Mouse (Mus musculus): Measurements from ENCODE around the gene Tctn3.
A peak's percentile ranks its signal among the peaks of the same experiment; 100 is the strongest.
"Not testable (repeated sequence)": the region's sequence is repeated elsewhere in the genome, so short reads cannot be mapped to it uniquely, and the experiment has no call there.

The Tctn3 gene

DNA sequence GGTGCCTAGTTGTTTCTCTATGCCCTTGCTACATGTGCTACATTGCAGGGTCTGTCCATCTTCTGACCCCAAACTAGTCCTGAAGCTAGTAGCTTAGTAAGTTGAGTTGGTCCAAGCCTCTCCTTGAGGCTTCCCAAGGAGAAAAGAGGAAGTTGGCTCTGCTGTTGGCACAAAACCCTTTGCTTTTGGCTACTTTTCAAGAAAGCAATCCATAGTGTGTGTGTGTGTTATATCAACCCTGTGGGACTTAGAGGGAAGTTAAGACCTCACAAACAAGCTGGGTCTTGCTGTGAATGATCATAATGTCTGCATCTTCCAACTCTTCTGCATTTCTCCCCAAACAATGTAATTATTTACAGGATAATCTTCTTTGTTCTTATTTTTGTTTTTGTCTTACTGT is 16.9 kb upstream of the Tctn3 start:
- DNase-seq (ENCODE audit: low read depth in 1 of 2, low spot score in 2 of 2) = no peak

DNA sequence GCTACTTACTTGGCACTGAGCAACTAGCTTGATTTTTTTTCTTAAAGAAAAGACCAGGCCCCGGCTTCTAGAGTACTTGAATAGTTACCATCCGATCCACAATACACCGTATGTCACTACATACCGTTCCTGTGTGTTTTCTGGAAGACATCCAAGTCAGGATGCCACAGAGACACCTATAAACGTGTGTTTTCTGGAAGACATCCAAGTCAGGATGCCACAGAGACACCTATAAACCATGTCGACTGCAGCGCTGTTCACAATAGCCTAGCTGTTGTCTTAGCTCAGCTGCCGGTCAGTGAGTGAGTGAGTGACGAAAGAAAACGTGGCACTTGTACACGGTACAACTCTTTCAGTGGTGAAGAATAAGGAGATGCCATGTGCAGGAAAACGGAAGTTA is 13.9 kb upstream of the Tctn3 start:
- DNase-seq (ENCODE audit: low read depth in 1 of 2, low spot score in 2 of 2) = no peak

DNA sequence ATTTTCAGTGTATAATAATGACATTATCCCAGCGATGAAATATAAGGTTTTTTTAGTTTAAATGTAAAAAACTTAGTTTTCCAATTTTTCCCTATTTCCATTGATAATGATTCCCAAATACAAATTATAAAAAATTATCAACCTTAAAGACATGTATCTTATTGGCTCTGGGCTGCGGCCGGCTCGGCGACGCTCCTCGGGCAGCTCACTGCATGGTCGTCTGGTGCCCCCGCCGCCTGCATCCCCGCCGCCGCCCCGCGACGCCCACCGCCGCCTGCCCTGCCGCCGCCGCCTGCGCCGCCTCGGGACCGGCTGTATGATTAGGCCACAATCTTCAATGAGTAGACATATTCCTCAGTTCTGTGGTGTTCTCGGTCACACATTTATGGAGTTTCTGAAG is 9.6 kb upstream of the Tctn3 start:
- not testable (repeated sequence) for DNase-seq (ENCODE audit: low read depth in 1 of 2, low spot score in 2 of 2)

DNA sequence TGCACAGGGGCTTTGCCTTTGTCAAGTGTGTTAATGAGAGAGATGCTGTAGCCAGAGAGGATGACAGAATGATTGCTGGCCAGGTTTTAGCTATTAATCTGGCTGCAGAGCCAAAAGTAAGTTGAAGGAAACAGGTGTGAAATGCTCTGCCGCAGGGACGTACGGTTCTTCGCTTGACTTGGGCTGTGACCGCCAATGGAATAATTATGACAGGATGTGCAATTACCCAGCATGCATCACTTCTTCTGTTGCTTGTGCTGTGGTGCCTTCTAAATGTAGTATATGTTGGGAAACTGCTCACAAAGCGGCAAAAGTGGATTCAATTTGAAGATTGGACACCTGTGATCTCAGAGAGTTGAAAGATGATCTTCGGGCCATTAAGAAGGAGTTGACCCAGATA is 4.0 kb upstream of the Tctn3 start:
- DNase-seq (ENCODE audit: low read depth in 1 of 2, low spot score in 2 of 2) = no peak

DNA sequence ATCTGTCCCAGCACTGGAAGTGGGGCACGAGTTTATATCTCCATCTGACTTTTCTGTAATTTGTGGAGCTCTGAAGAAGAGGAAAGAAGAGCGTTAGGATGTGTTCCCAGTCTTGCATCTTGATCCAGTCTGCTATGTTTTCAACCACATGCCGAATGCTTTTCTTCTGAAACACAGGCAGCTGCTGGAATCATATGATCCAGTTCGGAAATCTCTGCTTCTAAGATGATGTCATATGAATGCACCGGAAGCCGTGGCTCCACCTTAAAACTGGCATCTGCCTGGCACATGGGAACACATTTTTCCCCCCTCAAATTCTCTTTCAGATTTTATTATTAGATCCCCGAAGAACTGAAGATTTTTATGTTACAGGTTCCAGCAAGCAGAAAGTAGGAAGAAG is 2.8 kb upstream of the Tctn3 start:
- no peak for DNase-seq (ENCODE audit: low read depth in 1 of 2, low spot score in 2 of 2)

DNA sequence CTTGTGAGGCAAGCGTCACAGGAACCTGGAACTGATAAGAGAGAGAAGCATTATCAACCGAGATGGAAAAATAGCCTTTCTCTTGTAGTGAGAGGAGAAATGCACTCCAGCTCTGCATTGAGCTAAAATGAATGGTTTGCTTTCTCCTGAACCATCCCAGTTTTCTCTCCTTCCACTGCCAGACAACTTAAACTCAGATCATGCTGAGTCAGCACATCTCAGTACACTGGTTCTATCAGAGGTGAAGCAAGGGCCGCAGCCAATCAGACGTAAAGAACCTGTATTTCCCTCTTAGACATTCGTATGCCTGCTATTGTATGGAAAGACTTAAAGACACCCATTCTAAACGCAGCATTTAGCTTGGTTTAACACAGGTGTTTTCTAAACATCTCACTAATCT is 4.4 kb downstream of the Tctn3 start:
- DNase-seq (ENCODE audit: low read depth in 1 of 2, low spot score in 2 of 2) = no peak

DNA sequence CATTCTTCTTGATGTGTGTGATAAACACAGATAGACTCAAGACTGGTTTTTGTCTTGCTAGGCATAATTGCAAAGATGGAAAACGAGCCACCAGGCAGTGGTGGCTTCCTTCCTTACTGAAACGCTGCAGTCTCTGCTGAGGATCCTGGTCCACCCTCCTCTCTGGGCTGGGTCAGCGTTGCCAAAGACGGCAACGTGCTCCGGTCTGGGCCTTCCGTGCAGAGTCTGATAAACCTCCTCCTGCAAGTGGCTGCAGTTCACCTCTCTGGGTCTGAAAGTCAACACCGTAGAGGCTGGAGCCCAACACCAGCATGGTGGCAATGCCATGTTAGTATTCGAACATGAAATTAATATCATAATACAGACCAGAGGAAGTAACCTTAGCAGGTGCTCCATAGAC is 6.8 kb downstream of the Tctn3 start:
- no peak for DNase-seq (ENCODE audit: low read depth in 1 of 2, low spot score in 2 of 2)

DNA sequence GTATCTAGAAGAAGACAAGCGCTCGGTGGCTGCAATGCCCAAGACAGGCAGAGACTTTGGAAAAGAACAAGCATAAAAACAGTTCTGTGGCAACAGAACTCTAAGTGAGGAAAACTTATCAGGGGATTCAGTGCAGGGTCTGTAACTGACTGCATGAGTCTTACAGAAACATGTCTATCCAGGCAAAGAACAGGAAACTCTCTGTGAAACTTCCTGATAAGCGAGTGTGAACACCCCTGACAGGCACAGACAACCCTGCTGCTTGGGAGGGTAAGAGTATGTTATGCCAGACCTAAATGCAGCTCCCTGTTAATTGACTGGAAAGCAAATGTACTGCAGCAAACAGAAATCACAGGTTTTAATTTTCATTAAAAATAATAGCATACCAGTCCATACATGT is 10.2 kb downstream of the Tctn3 start:
- DNase-seq (ENCODE audit: low read depth in 1 of 2, low spot score in 2 of 2) = no peak

DNA sequence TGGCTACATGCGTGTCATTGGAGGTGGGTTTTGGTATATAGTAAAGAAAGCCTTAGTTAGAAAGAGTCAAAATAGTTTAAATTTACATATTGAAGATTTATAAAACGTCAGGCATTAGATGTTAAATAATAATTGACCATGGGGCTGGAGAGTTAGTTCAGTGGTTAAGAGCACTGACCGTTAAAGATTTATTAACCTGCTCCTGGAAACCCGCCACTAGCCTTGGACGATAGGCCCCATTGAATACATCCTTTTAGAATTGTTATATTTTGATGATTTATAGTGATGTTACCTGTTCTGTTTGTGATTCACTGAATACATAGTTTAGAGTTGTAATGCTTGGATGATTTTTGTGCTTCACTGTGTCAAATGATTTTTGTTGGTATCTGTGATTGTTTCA is 11.2 kb downstream of the Tctn3 start:
- DNase-seq (ENCODE audit: low read depth in 1 of 2, low spot score in 2 of 2) = not testable (repeated sequence)

DNA sequence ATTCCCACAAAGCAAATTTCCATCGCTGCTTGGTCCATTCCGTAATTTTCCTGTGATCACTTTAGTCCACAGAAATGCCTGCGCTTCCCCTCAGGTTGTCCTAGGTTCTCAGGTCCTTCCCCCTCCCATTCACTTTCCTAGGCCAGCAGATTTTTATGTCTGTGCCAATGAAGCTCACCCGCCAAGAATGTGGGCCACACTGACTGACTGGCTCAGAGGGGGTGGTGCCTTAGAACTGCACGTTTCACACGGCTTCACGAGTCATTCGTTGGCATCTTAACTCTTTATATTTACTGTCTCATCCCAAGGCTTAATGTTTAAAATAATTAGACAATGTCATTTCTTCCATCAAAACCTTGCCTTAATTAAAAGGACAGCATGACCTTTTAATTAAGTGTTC is 16.2 kb downstream of the Tctn3 start:
- DNase-seq (ENCODE audit: low read depth in 1 of 2, low spot score in 2 of 2) = no peak

DNA sequence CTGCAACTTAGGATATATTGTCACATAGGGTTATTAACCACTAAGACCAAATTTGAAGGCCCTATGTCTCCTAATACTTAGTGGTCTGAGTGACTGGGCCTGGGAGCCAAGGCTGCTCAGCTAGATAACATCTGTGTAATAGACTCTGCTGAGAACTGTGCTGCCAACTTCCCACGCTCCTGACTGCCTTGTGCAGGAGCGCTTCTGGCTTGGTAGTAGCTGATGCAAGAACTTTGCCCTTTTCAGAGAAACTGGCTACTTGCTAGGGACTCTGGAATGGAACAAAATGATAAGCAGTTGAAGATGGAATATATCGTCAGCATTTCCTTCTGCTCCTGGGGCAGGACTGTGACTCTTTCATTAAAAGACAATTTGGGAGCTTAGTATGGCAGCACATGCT is 16.8 kb downstream of the Tctn3 start:
- no peak for DNase-seq (ENCODE audit: low read depth in 1 of 2, low spot score in 2 of 2)

DNA sequence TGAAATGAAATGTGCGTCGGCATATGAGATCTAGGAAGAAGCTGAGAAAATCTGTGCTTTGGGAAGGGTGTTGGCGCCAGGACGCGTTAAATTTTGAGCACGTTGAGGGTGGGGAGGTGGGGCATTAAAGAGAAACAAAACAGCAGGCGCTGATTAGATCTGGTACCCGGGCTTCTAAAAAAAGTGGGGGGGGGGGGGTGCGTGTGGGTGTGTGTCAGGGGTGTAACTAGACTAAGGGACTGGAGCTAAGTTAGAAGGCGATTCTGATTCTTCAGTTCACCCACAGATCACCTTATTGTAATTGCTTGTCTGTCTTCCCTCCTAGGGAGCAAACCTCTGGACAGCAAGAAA is 22.5 kb downstream of the Tctn3 start:
- no peak for DNase-seq (ENCODE audit: low read depth in 1 of 2, low spot score in 2 of 2)

DNA sequence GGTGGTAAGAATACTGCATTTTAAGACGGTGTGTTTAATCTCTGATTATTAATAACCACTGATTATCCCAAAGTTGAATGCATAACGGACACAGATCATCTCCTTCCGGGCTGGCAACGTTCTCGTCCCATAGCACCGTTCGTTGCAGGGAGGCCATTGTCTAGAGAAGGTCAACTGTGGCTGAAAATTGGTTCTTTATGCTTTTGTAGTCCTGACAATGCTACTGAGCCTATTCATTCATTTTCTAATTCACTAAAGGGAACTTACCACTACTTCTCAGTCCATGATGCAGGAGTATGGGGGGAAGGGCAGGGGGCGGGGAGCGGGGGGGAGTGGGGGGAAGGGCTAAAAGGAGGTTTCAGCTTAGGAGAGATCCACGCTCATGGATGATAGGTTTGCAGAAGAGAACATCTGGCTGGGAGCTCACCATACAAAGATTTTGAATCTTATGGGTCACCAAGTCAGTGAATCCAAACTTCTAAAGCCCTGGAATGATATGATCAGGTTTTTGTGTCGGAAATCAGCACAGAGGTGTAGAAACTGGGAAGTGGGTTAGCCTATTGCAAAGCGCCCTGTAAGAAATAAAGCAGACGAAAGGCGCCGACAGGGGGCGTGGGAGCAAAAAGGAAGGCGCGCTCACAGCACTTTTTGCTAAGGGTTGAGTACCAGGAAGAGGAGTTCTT is 23.0 kb downstream of the Tctn3 start:
- DNase-seq (ENCODE audit: low read depth in 1 of 2, low spot score in 2 of 2) = peak; percentile 75 to 86

DNA sequence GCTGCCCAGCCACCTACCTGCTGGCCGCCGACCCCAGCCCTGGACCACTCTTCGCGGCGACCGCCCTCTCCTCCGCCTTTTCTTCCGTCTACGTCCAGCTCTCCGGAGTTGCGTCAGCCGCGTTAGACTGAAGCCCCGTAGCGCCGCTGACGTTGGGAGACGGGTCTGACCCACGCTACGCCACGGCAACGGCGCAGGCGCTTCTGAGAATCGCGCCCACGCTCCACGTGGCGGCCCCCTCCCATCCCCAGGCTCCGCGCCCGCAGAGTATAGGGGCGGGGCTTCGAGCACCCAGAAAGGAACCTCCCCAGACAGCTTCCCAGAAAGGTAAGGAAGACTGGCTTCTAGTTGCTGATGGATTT is 23.8 kb downstream of the Tctn3 start, which contains the start of gene Aldh18a1:
Aldh18a1 (minus strand) TSS at position 171 of the 362 bp plus-strand sequence.
- DNase-seq (ENCODE audit: low read depth in 1 of 2, low spot score in 2 of 2) = peak; percentile 73 to 88

DNA sequence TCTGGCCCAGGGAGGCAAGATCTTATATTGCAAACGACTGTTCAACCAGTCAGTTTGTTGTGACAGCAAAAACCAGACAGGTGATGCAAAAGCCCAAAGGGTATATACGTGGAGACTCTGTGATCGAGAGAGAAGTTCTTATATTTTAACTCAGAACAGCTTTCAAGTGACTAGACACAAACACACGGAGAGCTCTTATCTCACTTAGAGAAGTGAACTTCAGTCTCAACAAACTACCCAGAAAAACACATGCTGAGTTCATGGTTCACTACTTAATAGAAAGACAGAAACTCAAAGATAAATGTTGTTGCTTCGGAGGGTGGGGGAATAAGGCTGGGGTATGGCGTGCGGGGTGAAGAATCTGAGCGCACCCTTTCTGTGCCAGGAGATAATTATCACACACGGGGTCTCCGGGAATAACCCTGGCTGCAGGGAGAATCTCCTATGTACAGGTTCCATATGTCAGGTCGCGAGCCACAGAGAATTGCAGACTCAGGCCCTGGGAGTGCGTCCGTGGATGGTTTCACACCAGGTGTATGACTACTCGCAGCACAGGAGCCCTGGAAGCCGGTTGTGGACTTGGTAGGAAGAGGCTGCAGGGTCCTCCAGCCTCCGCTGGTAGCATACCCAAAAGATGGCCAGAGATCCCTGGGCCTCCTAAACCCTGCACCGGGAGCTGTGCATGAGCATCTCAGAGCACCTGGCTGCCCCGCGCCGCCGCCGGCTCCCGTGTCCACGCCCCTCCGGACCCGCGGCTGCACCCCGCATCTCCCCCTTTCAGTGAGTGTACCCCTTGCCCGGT is 24.3 kb downstream of the Tctn3 start:
- DNase-seq (ENCODE audit: low read depth in 1 of 2, low spot score in 2 of 2) = no peak

DNA sequence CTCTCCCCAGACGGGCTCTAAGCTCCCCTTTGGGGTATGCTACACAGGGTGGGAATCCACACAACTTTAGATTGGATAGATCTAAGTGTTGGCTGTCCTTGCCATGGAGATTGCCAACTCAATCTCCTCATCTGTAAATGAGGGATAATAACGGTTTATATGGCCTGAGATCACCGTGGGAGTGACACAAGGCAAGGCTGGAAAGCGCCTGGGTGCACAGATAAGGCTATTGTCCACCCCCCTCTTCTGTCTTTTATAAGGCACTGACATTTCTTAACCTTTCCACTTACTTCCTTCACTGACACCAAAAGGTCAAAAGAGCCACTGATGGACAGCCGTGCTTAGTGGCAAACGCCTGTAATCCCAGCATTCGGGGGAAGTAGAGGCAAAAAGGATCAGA is 25.1 kb downstream of the Tctn3 start:
- DNase-seq (ENCODE audit: low read depth in 1 of 2, low spot score in 2 of 2) = no peak

DNA sequence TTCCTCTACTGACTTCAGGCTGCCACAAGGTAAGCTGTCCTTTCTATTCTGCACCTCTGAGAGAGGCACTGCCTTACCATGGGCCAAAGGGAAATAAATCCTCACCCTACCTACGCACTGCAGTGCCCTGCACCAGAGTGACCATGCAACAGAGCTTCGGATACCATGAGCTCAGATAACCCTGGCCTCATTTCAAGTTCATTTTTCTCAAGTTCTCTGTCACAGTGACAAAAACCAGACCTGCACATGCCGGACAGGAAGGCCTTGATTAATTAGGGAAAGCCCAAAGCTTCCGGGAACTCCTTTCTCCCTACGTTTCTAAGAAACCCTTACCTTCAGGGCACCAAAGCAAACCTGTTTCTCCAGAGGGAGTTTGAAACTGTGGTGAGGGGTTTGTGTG is 30.4 kb downstream of the Tctn3 start:
- no peak for DNase-seq (ENCODE audit: low read depth in 1 of 2, low spot score in 2 of 2)

DNA sequence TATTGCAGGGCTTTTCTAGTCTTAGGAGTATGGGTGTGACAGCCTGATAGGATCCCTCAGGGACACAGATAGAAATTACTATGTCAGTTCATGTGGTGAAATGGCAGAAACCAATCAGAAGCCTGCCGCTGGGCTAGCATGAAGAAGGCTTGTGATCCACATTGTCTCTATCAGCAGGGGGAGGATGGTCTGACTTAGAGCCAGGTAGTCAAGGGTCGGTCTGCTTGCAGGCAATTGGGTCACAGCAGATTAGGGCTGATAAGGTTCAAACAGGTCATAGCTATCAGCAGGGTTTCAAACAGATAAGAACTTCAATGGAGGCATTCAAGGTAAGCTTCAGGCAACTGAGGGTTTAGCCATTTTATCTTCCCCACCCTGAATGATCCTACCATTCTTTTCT is 31.1 kb downstream of the Tctn3 start:
- DNase-seq (ENCODE audit: low read depth in 1 of 2, low spot score in 2 of 2) = no peak

DNA sequence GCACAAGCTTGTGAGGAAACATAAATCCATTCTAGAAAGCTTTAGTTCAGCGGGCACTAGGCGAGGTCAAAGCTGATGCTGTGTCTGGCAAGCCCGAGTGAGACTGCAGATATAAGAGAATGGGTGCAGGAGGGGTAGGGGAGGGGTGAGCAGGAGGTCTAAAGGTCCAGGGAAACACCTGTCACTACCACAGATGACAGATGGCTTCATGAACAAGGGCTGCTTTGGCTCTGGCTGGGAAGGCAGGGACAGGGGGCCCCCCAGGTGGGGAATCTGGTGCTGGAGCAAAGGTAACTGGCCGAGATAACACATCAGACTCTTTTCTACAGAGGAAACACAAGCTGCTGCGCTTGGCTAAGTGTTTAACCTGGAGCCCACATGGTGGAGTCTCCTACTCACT is 36.6 kb downstream of the Tctn3 start:
- no peak for DNase-seq (ENCODE audit: low read depth in 1 of 2, low spot score in 2 of 2)

DNA sequence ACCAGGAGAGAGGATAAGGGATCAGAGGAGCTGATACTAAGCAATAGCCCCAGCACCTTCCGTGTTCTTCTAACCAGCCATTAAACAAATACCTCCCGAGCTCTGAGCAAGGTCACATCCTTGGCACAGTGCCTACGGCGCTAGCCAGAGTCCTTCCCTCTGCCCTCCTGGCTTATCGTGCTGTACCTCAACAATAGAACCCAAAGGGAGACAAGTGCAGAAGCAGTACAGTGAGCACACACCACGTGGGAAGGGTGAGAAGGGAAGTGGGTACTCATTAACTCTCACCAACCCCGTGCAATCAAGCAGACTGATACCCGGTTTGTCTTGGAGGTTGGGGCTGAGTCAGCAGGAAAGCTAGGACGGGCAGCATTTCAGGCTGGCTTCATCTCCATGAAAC is 41.3 kb downstream of the Tctn3 start:
- no peak for DNase-seq (ENCODE audit: low read depth in 1 of 2, low spot score in 2 of 2)

DNA sequence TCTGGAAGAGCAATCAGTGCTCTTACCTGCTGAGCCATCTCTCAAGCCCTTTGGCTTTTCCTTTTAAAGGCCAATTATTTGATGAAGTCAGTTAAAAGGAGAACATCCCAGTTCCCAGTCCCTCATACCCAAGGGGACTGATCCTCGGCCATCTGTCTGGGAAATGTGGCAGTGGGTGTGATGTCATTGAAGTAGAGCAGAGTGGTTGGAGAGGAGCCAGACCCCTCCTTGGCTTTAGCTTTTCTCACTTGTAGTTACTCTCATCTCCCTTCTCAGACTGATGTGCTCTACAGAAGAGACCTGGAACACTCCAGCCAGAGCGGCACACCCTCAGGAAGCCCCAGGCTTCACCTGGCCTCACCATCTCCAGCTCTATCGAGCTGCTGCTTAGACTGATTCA is 44.4 kb downstream of the Tctn3 start:
- DNase-seq (ENCODE audit: low read depth in 1 of 2, low spot score in 2 of 2) = no peak

DNA sequence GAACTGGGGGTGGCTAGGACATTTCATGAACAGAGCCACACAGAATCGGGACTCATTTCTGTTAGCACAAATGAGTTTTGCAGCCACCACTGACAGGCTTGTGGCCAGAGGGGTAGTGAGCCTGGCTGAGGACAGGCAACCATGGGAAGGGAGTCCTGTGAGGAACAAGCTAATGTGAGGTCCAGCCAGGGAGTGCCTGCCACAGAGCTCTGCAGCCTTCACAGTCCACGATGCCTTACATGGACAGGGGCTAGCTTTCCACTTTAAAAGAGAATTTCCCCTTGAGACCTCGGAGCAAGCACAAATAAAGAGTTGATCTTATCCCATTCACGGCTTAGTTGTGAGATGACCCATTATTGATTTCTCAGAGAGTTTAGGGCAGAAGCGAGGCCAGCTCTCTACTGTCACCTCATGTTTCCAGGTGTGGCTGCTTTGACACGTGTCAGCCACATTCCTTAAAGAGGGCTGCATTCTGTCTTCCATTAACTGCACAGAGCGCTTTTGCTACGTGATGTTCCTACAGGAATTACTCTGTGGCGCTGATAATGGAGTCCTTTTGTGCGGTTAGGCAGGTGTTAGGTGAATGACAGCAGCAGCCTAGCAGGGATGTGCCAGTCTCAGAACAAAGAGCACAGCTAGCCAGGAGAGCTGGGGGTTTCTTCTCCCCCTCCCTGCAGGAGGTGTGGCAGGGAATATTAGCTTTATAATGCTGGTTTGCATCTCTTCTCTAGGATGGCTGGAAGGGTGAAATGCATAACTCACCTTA is 48.0 kb downstream of the Tctn3 start:
- no peak for DNase-seq (ENCODE audit: low read depth in 1 of 2, low spot score in 2 of 2)

Data from monocyte, adult 2 months (primary cell).